Mouse (Mus musculus) embryonic facial prominence, embryonic 15.5 days (tissue): ENCODE results near the gene Evi2a. TPM values are rescaled to one million over a fixed set of nuclear protein-coding genes. Genes with fewer than 3 reads are reported as not detected.

Source experiments
- ATAC-seq: fragments of 200-750 bp; cut with Nextera tagmentation; 2 replicates; pipeline ENCODE4 v1.8.0; 2017; ENCODE audit warnings: low read depth, moderate TSS enrichment; ENCODE audit not compliant: insufficient number of reproducible peaks, low FRiP score, low TSS enrichment
- H3K27ac ChIP-seq: fragments of 300-500 bp; sonication (generic); replicated peaks from 2 replicates; pipeline ENCODE4 v1.5.1; 2015; ENCODE audit warnings: mild to moderate bottlenecking, inconsistent platforms
- H3K27me3 ChIP-seq: fragments of 300-500 bp; sonication (generic); 2 replicates; pipeline ENCODE4 v1.6.1; 2015; ENCODE audit warnings: inconsistent platforms
- H3K36me3 ChIP-seq: fragments of 300-500 bp; sonication (generic); 2 replicates; pipeline ENCODE4 v1.6.1; 2015; ENCODE audit warnings: mild to moderate bottlenecking, inconsistent platforms
- H3K4me1 ChIP-seq: fragments of 300-500 bp; sonication (generic); 2 replicates; pipeline ENCODE4 v1.6.1; 2015; ENCODE audit warnings: inconsistent platforms
- H3K4me2 ChIP-seq: fragments of 300-500 bp; sonication (generic); replicated peaks from 2 replicates; pipeline ENCODE4 v1.6.1; 2015; ENCODE audit warnings: mild to moderate bottlenecking, inconsistent platforms
- H3K4me3 ChIP-seq: fragments of 300-500 bp; sonication (generic); replicated peaks from 2 replicates; pipeline ENCODE4 v1.5.1; 2015; ENCODE audit warnings: mild to moderate bottlenecking, inconsistent platforms
- H3K9ac ChIP-seq: fragments of 300-500 bp; sonication (generic); 2 replicates; pipeline ENCODE4 v1.6.1; 2015; ENCODE audit warnings: inconsistent platforms
- H3K9me3 ChIP-seq: fragments of 300-500 bp; sonication (generic); replicated peaks from 2 replicates; pipeline ENCODE4 v1.6.1; 2016; ENCODE audit warnings: inconsistent platforms
- WGBS: fragments of 180-500 bp; shearing (Covaris S2); methylation state at CpG from one replicate; pipeline ENCODE4 v1.1.7; 2015; 5-methylcytosine and 5-hydroxymethylcytosine counted together
- polyA plus RNA-seq: library from polyadenylated mRNA; unstranded; fragments of >200 nt; fragmentation: Nextera tagmentation; extraction: Ambion mirVana; gene quantifications from 2 replicates; pipeline ENCODE4 v1.2.1, GENCODE M21; 2015

Gene Evi2a
- polyA plus RNA-seq, 1 experiment from 2014 or later, result 6.9 TPM

- Histone ChIP-seq H3K4me3 (no peak overlapping the region), H3K36me3 (no peaks in the 10 kb centered on the region), H3K27me3 (no peaks in the 10 kb centered on the region), H3K27ac (no peak overlapping the region), H3K4me1 (no peaks in the 10 kb centered on the region), H3K9me3 (no peaks in the 10 kb centered on the region), H3K4me2 (no peak overlapping the region), H3K9ac (no peak overlapping the region)
- whole genome bisulfite sequencing, result 65% methylated on average over 2 of the region's 2 CpGs
- ATAC-seq, result no peak
Observed at GRCm38 (mm10) chr11:79502917-79503316, 27.5 kb downstream of the Evi2a start.

GRCm38 (mm10) chr11:79494976-79495800, 35.2 kb downstream of the Evi2a start:
- no peaks in the 10 kb centered on the region for H3K9me3 ChIP-seq
- WGBS, result 72% methylated on average over 10 of the region's 10 CpGs
- peaks cover 8% of the 10 kb centered on the region; the same call in 1 of the 2 replicates for H3K36me3 ChIP-seq
- ATAC-seq, result no peak
- no peak overlapping the region for H3K27ac ChIP-seq
- no peaks in the 10 kb centered on the region for H3K27me3 ChIP-seq
- H3K9ac ChIP-seq, result no peak overlapping the region
- H3K4me3 ChIP-seq, result no peak overlapping the region
- H3K4me1 ChIP-seq, result no peaks in the 10 kb centered on the region
- H3K4me2 ChIP-seq, result no peak overlapping the region

- Histone ChIP-seq H3K4me3 (no peak overlapping the region), H3K27me3 (no peaks in the 10 kb centered on the region), H3K27ac (no peak overlapping the region), H3K4me1 (no peaks in the 10 kb centered on the region), H3K9ac (no peak overlapping the region), H3K9me3 (no peaks in the 10 kb centered on the region), H3K4me2 (no peak overlapping the region), H3K36me3 (peaks cover 9% of the 10 kb centered on the region; the same call in 1 of the 2 replicates)
- ATAC-seq, result no peak
Observed at GRCm38 (mm10) chr11:79484721-79485120, 45.7 kb downstream of the Evi2a start.

- Histone ChIP-seq H3K27me3 (no peaks in the 10 kb centered on the region), H3K4me1 (no peaks in the 10 kb centered on the region), H3K9ac (no peak overlapping the region), H3K36me3 (peaks cover 9% of the 10 kb centered on the region; the same call in 1 of the 2 replicates), H3K4me2 (no peak overlapping the region), H3K27ac (no peak overlapping the region), H3K9me3 (no peaks in the 10 kb centered on the region), H3K4me3 (no peak overlapping the region)
- 60% methylated on average over 7 of the region's 7 CpGs for WGBS
- ATAC-seq, result no peak
Observed at GRCm38 (mm10) chr11:79483876-79484528, 46.4 kb downstream of the Evi2a start.

GRCm38 (mm10) chr11:79483392-79483791, 47.0 kb downstream of the Evi2a start:
- ATAC-seq, result no peak
- H3K9ac ChIP-seq, result no peak overlapping the region
- WGBS, result 80% methylated on average over 6 of the region's 6 CpGs
- no peak overlapping the region for H3K27ac ChIP-seq
- no peak overlapping the region for H3K4me2 ChIP-seq
- H3K36me3 ChIP-seq, result peaks cover 9% of the 10 kb centered on the region; the same call in 1 of the 2 replicates
- no peaks in the 10 kb centered on the region for H3K27me3 ChIP-seq
- H3K4me1 ChIP-seq, result no peaks in the 10 kb centered on the region
- H3K9me3 ChIP-seq, result no peaks in the 10 kb centered on the region
- no peak overlapping the region for H3K4me3 ChIP-seq

Other genes starting within 250 kb of the Evi2a start
- gene Gm9964, start 233.7 kb downstream of the Evi2a start, polyA plus RNA-seq, result not detected in 2 replicates
- 6.1 and 6.4 TPM in 2 replicates for gene Nf1, start 190.9 kb downstream of the Evi2a start, polyA plus RNA-seq
- 0.21 and 0.29 TPM in 2 replicates for gene Omg, start 26.5 kb downstream of the Evi2a start, polyA plus RNA-seq
- 0.93 and 1.6 TPM in 2 replicates for gene Evi2b, start 6.8 kb downstream of the Evi2a start, polyA plus RNA-seq
- 0.64 and 0.80 TPM in 2 replicates for gene Evi2, start within 50 bp of the Evi2a start, polyA plus RNA-seq
- 5.4 and 6.0 TPM in 2 replicates for gene Rab11fip4, start 60.6 kb upstream of the Evi2a start, polyA plus RNA-seq